Mouse (Mus musculus) layer of hippocampus, adult 8-10 months (tissue): Measurements from ENCODE around the gene Slc6a9. TPM values are rescaled to one million over a fixed set of nuclear protein-coding genes. Genes with fewer than 3 reads are reported as not detected.

Source experiments
- DNase-seq, 2 experiments: peaks; one replicate each; pipeline ENCODE4 v3.0.0; 2022; ENCODE audit warnings: low spot score in 2 of 2
- total RNA-seq, 4 experiments: library from RNA; stranded (reverse); gene quantifications; 2 replicates each; pipeline ENCODE4 v1.2.4; 2022

The Slc6a9 gene
- total RNA-seq, 4 experiments from 2014 or later: 41.8 to 48.9 (median 44.4) TPM

DNA sequence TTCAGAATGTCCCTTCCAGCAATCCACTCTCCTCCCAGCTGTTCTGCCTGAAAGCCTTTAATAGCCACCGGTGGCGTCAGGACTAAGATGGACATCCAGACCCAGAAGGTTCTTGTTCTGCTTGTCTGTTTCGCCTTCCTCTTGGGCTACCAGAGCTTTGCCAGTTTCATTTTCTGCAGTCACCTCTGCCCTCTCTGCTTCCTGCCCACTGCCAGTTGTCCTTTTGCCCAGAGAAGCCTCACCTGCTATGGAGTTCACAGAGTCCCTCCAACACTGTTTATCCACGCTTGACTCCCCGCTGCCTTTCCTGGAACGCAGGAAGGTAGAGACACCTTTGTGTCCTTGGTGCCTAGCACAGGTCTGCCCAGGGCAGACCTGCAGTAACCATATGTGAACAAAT is 5.1 kb downstream of the Slc6a9 start:
- no peak for DNase-seq

DNA sequence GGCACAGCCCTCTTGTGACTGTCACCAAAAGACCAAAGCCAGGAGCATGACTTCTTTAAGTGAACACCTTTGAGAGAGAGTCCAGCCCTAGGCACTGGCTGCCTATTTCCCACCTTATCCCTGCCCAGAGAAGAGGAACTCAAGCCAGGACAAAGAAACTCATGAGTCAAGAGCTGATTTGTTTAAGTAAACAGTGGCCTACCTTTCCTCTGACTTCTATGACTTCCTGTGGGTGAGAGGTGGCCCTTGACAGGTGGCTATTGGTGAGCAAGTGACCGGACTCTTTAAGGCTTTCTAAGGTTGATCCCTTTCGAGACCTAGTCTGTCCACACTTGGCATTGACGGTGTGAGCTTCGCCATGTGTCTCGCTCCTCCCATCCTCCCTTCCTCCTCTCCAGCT is 6.5 kb downstream of the Slc6a9 start:
- DNase-seq: no peak

DNA sequence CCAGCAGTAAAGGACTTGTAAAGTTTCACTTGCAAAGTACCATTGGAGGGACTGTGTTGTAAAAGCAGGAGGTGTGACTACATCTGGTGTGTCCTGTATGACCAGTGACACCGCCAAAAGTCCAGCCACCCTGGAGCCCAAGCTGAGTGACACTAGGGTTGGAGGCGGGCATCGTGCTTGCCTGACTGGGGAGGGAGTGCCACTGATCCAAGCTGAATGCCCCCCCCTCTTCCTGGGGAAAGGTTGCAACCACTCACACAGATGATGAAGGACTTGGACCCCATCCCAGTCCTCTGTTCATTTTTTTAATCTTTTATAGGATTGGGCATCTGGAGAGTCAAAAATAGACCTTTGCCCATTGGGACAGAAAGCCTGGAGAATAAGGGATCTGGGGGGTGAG is 7.3 kb downstream of the Slc6a9 start:
- no peak for DNase-seq

DNA sequence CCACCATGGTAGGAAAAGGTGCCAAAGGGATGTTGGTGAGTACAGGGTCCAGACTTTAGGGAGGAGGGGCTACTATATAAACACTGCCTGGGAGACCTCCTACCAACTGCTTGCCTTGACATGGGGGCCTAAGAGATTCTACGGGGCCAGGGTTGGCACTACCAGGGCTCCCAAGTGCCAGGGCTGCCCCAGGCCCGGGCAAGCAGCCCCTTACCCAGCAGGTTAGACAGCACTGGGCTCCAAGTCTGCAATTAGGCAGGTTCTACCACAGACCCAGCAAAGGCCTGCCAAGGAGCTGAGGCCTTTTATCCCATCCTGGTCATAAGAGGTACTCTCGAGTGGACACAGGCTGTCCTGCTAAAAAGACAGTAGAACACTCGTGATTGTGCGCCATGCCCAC is 8.8 kb downstream of the Slc6a9 start:
- no peak for DNase-seq

DNA sequence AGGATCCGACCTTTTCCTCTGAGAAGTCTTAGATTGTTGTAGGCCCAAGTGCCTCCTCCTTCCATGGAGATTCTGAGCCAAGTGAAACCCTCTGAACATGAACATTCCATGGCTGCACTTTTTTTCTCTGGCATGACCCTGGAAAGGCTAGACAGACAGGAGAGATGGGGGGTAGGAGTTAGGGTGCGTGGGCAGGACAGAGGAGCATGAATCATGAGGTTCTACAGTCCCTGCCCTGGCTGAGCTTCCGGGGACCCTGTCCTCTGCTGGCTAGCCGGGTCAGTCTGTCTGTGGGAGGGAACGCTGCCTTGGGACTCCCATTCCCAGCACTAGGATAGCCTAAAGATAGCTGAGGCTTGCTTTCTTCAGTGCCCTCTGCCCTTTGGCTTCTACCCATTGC is 10.2 kb downstream of the Slc6a9 start:
- no peak for DNase-seq

DNA sequence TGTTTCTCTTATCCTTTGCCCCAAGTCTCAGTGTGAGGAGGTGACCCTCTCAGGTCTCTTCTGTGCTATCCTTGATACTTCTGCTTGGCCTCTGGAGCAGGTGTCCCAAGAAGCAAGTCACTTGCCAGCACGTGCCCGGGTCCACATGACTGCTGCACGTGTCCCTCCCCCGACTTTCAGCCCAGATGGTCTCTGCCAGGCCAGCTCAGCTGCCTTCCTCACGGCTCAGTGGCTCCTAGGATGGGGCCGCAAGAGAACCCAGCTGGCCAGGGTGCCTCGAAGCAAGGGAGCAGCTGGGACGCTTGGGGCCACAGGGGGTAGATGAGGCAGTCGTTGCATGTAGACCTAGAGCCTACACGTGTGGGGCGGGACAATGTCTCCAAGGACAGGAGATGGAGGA is 11.0 kb downstream of the Slc6a9 start:
- DNase-seq: no peak

DNA sequence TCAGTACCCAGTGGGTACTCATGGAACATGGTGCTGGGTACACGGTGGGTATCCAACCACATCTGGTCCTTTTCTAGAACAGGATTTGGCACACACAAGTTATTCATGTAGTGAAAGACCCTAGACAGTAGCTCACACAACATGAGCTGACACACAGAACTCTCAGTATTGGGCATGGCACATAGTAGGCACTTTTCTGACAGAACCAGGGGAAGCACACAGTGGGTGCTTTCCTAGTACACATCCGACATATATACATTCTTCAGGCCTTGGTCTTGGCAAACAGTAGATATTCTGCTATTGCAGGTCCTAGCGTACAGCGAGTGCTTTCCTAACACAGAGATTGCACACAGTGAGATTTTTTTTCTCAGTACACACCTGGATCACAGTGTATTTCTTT is 12.0 kb downstream of the Slc6a9 start:
- no peak for DNase-seq

DNA sequence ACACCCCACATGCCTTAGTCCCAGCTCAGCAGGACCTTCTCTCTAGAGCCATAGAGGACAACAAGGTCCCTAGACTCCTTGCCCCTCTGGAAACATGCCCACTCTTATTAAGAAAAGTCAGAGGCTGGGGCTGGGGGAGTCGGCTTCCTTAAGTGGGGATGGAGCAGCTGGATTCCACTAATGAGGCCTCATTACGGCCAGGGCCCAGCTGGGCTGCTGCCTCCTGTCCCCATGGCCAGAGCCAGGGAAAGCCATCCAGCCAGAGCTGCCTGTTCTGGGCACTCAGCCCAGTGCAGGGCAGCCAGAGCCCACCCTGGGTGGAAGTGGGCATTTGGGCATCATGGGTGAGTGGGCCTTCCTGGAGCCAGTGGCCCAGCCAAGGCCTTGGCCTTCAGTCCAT is 12.7 kb downstream of the Slc6a9 start:
- DNase-seq: peak; percentile 46 to 66

DNA sequence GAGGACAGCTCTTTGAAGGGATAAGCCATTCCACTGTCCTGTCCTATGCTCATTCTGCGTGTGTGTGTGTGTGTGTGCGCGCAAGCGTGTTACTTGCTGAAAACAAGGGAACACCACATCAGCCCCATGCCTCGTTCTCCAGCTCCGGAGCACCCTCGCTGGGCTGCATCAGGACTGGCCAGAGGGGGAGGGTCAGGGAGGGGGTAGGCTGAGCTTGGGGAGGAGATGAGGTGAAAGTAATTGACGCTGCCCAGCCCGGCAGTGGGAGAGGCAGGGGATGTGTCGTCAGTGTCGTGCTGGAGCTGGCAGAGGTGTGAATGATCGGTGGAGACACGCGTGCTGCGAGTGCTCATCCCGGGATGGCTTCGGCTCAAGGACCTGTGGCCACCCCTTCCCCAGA is 14.8 kb downstream of the Slc6a9 start:
- DNase-seq: no peak

DNA sequence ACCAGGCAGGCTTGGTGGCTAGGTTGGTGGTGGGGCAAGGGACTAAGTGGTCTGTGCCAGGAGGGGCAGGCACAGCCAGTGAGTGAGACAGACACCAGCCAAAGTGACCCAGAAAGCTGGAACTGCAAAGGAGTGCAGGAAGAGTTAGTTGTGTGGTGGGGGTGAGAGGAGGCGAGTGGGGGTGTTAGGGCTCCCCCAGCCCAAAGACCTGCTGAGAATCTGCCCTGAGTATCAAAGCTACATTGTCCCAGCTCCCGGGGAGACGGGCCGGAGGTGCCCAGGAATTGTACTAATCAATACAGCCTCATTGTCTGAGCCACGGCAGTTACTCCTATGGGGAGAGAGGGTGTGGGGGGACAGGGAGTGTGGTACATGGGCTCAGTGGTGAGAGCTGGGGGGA is 15.2 kb downstream of the Slc6a9 start:
- no peak for DNase-seq

DNA sequence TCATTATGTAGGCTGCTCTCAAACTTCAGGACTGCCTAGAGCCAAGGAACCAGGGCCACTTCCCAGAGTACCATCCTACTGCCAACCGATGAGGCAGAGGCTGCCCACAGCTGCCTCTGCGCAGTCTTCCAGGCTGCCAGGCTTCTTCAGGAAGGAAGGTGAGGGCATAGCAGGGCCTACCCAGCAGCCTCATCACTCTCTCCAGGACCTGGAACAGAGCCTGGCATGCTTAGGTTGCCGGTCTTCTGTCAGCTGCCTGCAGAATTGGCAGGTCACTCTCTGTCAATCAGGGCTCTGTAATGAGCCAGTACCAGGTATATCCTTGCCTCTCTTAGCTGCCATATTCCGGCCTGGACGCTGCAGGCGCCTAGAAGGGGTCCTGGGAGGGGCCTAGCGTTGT is 15.9 kb downstream of the Slc6a9 start:
- DNase-seq: no peak

DNA sequence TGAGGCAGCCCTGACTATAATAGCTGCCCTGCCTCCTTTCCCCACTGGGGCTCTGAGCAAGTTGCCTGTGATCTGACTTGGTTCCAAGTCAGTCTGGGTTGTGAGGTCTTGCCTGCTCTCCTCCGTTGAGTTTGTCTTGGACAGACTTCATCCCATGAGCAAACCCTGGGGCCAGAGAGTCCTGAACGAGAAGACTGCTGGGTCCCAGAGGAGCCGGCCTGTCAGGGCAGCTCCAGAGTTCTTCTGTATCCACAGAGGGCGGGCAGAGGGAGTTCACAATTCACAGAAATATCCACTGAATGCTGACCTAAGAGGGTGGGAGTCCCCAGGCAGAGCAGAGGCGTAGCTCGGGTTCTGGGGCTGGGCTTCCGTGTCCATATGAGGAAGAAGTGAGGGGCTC is 16.6 kb downstream of the Slc6a9 start:
- no peak for DNase-seq

DNA sequence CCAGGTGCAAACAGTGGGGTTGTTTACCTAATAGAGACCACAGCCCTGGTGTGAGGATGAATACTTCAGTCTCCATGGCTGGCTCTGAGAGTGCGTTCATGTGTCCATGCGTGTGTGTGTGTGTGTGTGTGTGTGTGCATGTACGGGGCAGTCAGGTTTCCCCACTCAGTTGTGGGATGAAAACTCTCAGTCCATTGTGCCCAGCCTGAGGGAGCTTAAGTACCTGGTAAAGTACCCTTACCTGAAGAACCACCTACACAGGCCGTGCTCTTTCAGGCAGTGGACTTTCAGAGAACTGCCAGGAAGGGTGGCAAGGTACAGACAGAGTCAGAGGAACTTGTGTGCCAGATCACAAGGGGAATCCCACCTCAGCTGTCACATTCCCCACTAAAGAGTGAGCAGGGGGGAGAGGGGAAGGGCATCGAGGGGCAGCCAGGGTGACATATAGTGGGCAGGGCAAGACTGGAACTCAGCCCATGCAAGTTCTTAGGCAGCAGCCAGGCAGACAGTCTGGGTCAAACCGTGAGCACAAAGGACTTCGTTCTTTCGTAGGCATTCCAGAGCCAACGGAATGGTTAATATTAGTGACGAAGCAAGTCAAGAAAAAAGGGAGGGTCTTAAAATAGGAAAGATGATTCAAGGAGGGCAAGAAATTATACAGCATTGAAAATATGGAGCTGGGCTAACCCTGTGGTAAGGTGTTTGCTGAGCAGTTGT is 18.0 kb downstream of the Slc6a9 start:
- DNase-seq: no peak

DNA sequence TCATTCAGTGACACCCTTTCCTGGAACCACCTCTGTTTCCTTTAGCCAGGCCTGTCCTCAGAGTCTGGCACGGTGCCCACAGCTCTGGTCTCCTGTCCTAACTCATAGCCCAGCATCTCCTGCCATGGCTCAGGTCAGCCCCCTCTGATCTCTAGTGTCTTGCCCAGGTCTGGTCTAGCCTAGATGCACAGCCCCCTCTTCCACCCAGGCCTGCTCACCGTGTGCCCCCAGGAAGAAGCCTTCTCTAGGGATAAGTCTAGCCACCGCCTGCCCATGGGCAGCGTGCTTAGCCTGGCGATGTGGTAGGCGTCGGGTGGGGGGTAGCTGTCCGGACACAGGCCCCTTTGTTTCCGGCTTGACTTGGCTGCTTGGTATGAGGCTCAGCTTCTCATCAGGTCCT is 20.8 kb downstream of the Slc6a9 start:
- DNase-seq: peak; percentile 49

DNA sequence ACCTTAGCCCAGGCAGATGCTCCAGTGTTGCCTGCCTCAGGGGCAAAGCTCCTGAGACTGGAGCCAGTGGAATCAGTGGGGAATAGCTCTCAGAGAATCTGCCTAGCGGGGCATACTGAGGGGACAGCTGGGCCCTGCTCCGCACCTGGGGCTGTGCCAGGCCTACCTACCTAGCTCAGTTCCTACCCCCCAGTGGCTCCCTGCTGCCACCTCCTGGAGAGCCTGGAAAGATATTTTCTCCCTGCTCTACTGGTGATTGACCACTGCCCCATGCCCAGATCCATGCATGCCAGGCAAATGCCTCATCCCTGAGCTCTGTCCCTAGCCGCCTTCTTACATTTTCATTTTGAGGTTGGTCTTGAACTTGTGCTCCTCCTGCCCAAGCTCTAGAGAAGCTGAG is 24.5 kb downstream of the Slc6a9 start:
- peak; percentile 53 to 64 for DNase-seq

DNA sequence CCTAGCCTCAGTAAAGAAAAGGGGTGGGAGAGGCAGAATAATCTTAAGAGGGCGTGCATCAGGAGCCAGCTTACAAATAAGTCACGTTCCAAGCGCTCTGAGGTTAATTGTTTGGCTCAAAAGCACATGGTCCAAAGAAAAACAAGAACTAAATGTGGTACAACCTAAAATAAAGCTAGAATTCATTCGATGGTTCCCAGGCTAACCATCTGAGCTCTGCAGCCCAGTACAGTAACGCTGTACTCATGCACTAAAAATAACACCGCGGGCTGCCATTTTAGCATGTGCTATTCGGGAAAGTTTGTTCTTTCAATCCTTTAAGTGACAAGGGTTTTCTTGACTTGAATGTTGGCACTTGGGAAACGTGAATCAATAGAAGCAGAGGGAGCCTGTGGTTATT is 26.3 kb downstream of the Slc6a9 start:
- no peak for DNase-seq

DNA sequence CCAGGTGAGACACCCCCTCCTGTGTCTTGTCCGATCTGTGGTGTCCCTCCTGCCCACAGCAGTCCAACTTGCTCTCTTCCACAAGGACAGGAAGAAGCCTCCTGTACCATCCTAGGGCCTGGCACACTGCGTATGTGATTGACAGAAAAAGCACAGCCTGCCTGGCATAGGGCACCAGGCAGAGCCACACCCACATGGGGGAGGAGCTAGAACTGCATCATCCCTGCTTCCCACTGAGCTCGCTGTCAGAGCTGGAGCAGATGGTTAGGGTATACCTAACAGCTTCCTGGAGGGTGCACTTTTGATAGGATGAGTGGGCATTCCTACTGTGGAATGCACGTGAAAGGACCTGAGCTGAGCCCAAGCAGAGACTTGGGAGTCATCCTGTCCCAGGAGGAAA is 28.5 kb downstream of the Slc6a9 start:
- peak; percentile 47 to 69 for DNase-seq

DNA sequence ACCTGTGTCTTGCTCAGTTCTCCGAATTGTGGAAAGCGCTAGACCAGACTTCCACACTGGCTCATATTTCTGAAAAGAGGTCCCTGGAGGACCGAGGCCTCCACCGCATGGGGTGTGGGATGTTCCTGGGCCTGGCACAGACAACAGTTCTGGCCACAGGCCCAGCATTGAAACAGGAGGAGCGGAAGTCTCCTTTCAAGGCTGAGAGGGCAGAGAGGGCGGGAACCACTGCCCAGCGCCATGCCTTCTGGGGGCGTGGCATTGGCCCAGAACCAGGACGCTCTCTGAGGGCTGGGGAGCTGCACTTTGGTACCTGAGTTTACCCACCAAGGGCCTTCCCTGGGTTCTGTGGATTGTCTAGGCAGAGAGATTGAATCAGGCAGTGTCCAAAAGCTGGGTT is 31.8 kb downstream of the Slc6a9 start:
- DNase-seq: no peak

DNA sequence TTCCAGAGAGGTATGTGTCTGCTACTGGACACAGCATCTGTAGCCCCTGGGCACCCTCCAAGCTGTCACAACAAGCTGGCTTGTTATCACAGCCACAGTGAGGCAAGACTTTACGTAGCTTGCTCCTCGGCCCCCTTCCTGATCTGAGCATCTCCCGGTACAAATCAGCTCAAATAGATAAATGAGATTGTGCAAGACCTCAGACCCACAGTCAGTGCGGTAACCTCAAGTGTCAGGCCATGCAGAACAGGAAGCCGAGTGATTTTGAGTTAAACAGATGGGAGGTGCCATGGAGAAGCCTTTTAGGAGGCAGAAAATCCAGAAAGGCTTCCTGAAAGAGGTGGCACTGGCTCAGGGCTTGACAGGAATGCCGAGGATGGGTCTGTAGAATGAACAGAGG is 32.7 kb downstream of the Slc6a9 start:
- DNase-seq: no peak

DNA sequence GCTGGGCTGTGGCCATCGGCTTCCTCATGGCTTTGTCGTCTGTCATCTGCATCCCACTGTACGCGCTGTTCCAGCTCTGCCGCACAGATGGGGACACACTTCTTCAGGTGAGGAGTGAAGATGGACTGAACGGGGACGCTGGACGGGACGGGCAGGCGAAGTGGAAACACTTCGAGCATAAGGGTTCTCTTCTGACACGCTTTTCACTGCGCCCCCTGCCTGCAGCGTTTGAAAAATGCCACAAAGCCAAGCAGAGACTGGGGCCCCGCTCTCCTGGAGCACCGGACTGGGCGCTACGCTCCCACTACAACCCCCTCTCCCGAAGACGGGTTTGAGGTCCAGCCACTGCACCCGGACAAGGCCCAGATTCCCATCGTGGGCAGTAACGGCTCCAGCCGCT is 33.5 kb downstream of the Slc6a9 start:
- DNase-seq: peak in 1 of 2 experiments; percentile 54

DNA sequence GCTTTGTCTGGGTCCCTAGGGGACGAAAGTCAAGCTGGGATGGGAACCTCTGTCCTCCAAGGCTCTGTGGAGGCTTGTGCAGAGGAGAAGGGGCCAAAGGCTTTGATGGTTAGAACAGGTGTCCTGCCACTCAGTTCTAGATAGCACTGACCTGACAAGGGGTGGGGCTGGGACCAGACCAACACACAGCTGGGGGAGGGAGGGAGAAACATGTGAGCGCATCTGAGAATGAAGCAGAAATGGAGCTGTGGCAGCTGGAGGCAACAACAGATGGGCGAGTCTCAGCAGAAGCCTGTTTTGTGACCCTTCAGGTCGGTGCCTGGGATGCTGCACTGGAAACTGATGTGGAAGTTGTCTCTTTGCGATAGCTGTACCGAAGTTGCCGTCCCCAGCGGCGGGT is 35.0 kb downstream of the Slc6a9 start:
- DNase-seq: no peak

DNA sequence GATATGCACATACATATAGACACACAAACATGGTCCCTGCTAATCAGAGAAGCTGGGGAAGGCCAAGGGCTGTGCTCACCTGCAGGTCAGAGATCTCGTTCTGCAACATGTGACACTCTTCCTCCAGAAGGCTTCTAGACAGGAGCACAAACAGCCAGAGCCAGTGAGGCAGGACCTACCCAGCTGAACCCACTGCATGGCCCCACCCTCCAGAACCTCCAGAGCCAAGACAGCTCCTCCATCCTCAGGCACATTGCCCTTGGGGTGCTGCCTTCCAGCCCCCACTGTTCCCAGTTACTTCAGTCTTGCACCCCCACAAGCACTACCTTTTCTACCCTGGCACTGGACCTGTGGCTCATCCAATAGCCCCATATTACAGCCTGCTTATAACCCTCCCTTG is 36.1 kb downstream of the Slc6a9 start:
- no peak for DNase-seq

DNA sequence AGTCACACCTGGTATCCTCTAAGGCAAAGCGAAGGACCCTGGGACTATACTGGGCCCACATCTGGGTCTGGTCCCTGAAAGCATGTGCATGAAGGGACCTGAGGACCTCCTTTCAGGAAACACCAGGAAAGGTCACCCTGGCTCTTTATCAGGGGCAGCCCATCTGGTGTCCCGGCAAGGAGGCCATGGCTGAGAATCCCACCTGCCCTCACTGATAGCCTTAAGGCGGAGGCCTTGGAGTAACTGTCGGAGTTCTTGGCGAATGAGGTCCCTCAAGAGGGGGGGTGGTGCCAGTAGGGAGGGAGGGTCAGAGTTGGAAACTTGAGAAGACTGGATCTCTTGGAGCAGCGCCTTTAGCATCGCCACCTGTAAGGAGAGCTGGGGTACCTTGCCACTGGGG is 37.5 kb downstream of the Slc6a9 start:
- no peak for DNase-seq

DNA sequence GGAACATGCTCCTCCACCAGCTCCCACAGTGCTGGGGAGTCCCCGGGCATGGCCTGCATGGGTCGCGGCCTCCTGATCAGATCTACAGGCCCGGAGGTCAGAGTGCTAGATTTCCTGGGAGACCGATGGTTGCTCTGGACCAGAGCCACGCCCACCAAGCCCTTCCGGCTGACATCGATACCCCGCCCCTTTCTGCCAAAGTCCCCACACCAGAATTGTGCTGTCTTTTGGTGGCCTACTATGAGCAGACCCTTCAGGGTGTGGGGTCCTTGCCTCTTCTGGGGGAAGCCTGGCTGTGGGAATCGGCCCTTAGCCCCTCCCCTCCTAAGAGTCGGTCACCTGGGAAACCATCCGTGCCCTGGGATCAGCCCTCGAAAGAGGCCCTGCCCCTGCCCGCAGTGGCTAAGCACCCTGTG is 38.2 kb downstream of the Slc6a9 start, which contains the start of gene Ccdc24:
Ccdc24 (minus strand) TSS at position 87 of the 416 bp plus-strand sequence.
- DNase-seq: no peak
